Mouse (Mus musculus): ENCODE results near the gene Bpnt1. TPM values are rescaled to one million over a fixed set of nuclear protein-coding genes. Genes with fewer than 3 reads are reported as not detected.

The Bpnt1 gene
- total and polyA plus RNA-seq, 3 experiments: 22.0 to 29.1 TPM; not detected in 1

- Histone ChIP-seq H3K27ac (ENCODE audit: control insufficient read depth, low read depth, low read length) (no peak overlapping the region), H3K4me3 (ENCODE audit: control insufficient read depth in 1 of 2, insufficient read depth in 1 of 2, low read depth in 2 of 2, low read length in 2 of 2) (no peak overlapping the region), H3K79me2 (ENCODE audit: control insufficient read depth, insufficient read depth, low read length, poor library complexity) (no peaks in the 10 kb centered on the region), H3K36me3 (ENCODE audit: control insufficient read depth in 1 of 2, insufficient read depth in 2 of 2, low read length in 2 of 2) (no peaks in the 10 kb centered on the region), H3K9ac (ENCODE audit: control insufficient read depth, low read depth, low read length, poor library complexity, severe bottlenecking) (no peak overlapping the region), H3K27me3 (ENCODE audit: control insufficient read depth in 1 of 2, insufficient read depth in 2 of 2, low read length in 2 of 2) (no peaks in the 10 kb centered on the region), H3K9me3 (replicated peaks; ENCODE audit: insufficient read depth, low read length) (no peaks in the 10 kb centered on the region), H3K4me1 (ENCODE audit: control insufficient read depth in 1 of 2, insufficient read depth in 2 of 2, low read length in 2 of 2) (no peaks in the 10 kb centered on the region)
- TF ChIP-seq RAD21 (IDR thresholded peaks at IDR 0.05; ENCODE audit: low read depth, low read length) (peak; percentile 42), CTCF (IDR thresholded peaks at IDR 0.05 in 2 of 3, conservative IDR thresholded peaks at IDR 0.05 in 1 of 3; ENCODE audit: control insufficient read depth in 1 of 3, insufficient read depth in 1 of 3, low read depth in 2 of 3, low read length in 3 of 3, poor library complexity in 1 of 3, severe bottlenecking in 1 of 3) (peak; percentile 53 to 73 (median 60)), ZNF384 (IDR thresholded peaks at IDR 0.05; ENCODE audit: low read depth, low read length) (no peak), SMC3 (IDR thresholded peaks at IDR 0.05; ENCODE audit: low read depth, low read length) (peak; percentile 45), EP300 (IDR thresholded peaks at IDR 0.05; ENCODE audit: low read depth in 1 of 2, low read length in 2 of 2) (no peak)
- peak; percentile 56 for DNase-seq (ENCODE audit: low read depth, low spot score)
These were observed 11.5 kb downstream of the Bpnt1 start for GRCm38 (mm10) chr1:185343422-185343821.

- H3K27ac ChIP-seq (ENCODE audit: control insufficient read depth, low read depth, low read length): no peak overlapping the region
- TF ChIP-seq ZKSCAN1 (IDR thresholded peaks at IDR 0.05; ENCODE audit: low read depth, low read length): no peak
- TF ChIP-seq CTCF (IDR thresholded peaks at IDR 0.05 in 2 of 3, conservative IDR thresholded peaks at IDR 0.05 in 1 of 3; ENCODE audit: control insufficient read depth in 1 of 3, insufficient read depth in 1 of 3, low read depth in 2 of 3, low read length in 3 of 3, poor library complexity in 1 of 3, severe bottlenecking in 1 of 3): peak; percentile 39 to 57 (median 53)
- H3K36me3 ChIP-seq (ENCODE audit: control insufficient read depth in 1 of 2, insufficient read depth in 2 of 2, low read length in 2 of 2): no peaks in the 10 kb centered on the region
- DNase-seq (ENCODE audit: low read depth, low spot score): peak; percentile 64
- no peaks in the 10 kb centered on the region for H3K27me3 ChIP-seq (ENCODE audit: control insufficient read depth in 1 of 2, insufficient read depth in 2 of 2, low read length in 2 of 2)
- H3K79me2 ChIP-seq (ENCODE audit: control insufficient read depth, insufficient read depth, low read length, poor library complexity): no peaks in the 10 kb centered on the region
- H3K9ac ChIP-seq (ENCODE audit: control insufficient read depth, low read depth, low read length, poor library complexity, severe bottlenecking): no peak overlapping the region
- no peaks in the 10 kb centered on the region for H3K4me1 ChIP-seq (ENCODE audit: control insufficient read depth in 1 of 2, insufficient read depth in 2 of 2, low read length in 2 of 2)
- H3K9me3 ChIP-seq (replicated peaks; ENCODE audit: insufficient read depth, low read length): no peaks in the 10 kb centered on the region
- no peak overlapping the region for H3K4me3 ChIP-seq (ENCODE audit: control insufficient read depth in 1 of 2, insufficient read depth in 1 of 2, low read depth in 2 of 2, low read length in 2 of 2)
These were observed 14.2 kb downstream of the Bpnt1 start for GRCm38 (mm10) chr1:185346188-185346587.

GRCm38 (mm10) chr1:185349741-185350140 lies 17.8 kb downstream of the Bpnt1 start:
- DNase-seq (ENCODE audit: low read depth, low spot score): no peak
- H3K9ac ChIP-seq (ENCODE audit: control insufficient read depth, low read depth, low read length, poor library complexity, severe bottlenecking): no peak overlapping the region
- TF ChIP-seq TCF12 (IDR thresholded peaks at IDR 0.05; ENCODE audit: low read depth, low read length): no peak
- TF ChIP-seq MYC (IDR thresholded peaks at IDR 0.05; ENCODE audit: low read depth, low read length): no peak
- TF ChIP-seq ZNF384 (IDR thresholded peaks at IDR 0.05; ENCODE audit: low read depth, low read length): no peak
- H3K79me2 ChIP-seq (ENCODE audit: control insufficient read depth, insufficient read depth, low read length, poor library complexity): no peaks in the 10 kb centered on the region
- no peaks in the 10 kb centered on the region for H3K36me3 ChIP-seq (ENCODE audit: control insufficient read depth in 1 of 2, insufficient read depth in 2 of 2, low read length in 2 of 2)
- H3K9me3 ChIP-seq (replicated peaks; ENCODE audit: insufficient read depth, low read length): no peaks in the 10 kb centered on the region
- no peak overlapping the region for H3K4me3 ChIP-seq (ENCODE audit: control insufficient read depth in 1 of 2, insufficient read depth in 1 of 2, low read depth in 2 of 2, low read length in 2 of 2)
- H3K4me1 ChIP-seq (ENCODE audit: control insufficient read depth in 1 of 2, insufficient read depth in 2 of 2, low read length in 2 of 2): no peaks in the 10 kb centered on the region
- no peak overlapping the region for H3K27ac ChIP-seq (ENCODE audit: control insufficient read depth, low read depth, low read length)
- no peaks in the 10 kb centered on the region for H3K27me3 ChIP-seq (ENCODE audit: control insufficient read depth in 1 of 2, insufficient read depth in 2 of 2, low read length in 2 of 2)

GRCm38 (mm10) chr1:185350611-185351010 lies 18.7 kb downstream of the Bpnt1 start:
- no peaks in the 10 kb centered on the region for H3K36me3 ChIP-seq (ENCODE audit: control insufficient read depth in 1 of 2, insufficient read depth in 2 of 2, low read length in 2 of 2)
- H3K79me2 ChIP-seq (ENCODE audit: control insufficient read depth, insufficient read depth, low read length, poor library complexity): no peaks in the 10 kb centered on the region
- no peaks in the 10 kb centered on the region for H3K9me3 ChIP-seq (replicated peaks; ENCODE audit: insufficient read depth, low read length)
- H3K27ac ChIP-seq (ENCODE audit: control insufficient read depth, low read depth, low read length): no peak overlapping the region
- no peak overlapping the region for H3K9ac ChIP-seq (ENCODE audit: control insufficient read depth, low read depth, low read length, poor library complexity, severe bottlenecking)
- no peak for DNase-seq (ENCODE audit: low read depth, low spot score)
- H3K4me1 ChIP-seq (ENCODE audit: control insufficient read depth in 1 of 2, insufficient read depth in 2 of 2, low read length in 2 of 2): no peaks in the 10 kb centered on the region
- H3K27me3 ChIP-seq (ENCODE audit: control insufficient read depth in 1 of 2, insufficient read depth in 2 of 2, low read length in 2 of 2): no peaks in the 10 kb centered on the region
- H3K4me3 ChIP-seq (ENCODE audit: control insufficient read depth in 1 of 2, insufficient read depth in 1 of 2, low read depth in 2 of 2, low read length in 2 of 2): no peak overlapping the region
- TF ChIP-seq MXI1 (IDR thresholded peaks at IDR 0.05; ENCODE audit: low read depth, low read length): no peak
- TF ChIP-seq ELF1 (IDR thresholded peaks at IDR 0.05; ENCODE audit: low read depth, low read length): no peak
- TF ChIP-seq ZNF384 (IDR thresholded peaks at IDR 0.05; ENCODE audit: low read depth, low read length): no peak
- TF ChIP-seq ZMIZ1 (IDR thresholded peaks at IDR 0.05; ENCODE audit: low read depth, low read length): no peak
- TF ChIP-seq MEF2A (IDR thresholded peaks at IDR 0.05; ENCODE audit: extremely low read depth, insufficient replicate concordance, low read depth, low read length, poor library complexity, severe bottlenecking): no peak
- TF ChIP-seq EP300 (IDR thresholded peaks at IDR 0.05; ENCODE audit: low read depth in 1 of 2, low read length in 2 of 2): no peak
- no peak for TF ChIP-seq MAX (IDR thresholded peaks at IDR 0.05; ENCODE audit: low read length)
- no peak for TF ChIP-seq JUND (IDR thresholded peaks at IDR 0.05; ENCODE audit: low read depth, low read length)
- no peak for TF ChIP-seq RCOR1 (IDR thresholded peaks at IDR 0.05; ENCODE audit: low read depth, low read length)
- no peak for TF ChIP-seq MYB (IDR thresholded peaks at IDR 0.05; ENCODE audit: low read depth, low read length)
- no peak for TF ChIP-seq MAFK (IDR thresholded peaks at IDR 0.05; ENCODE audit: borderline replicate concordance, low read depth, low read length)
- no peak for TF ChIP-seq E2F4 (IDR thresholded peaks at IDR 0.05; ENCODE audit: borderline replicate concordance, low read depth, low read length)
